15 mouse cellular contexts compared by ENCODE assay signal in genomic region chr2:37981562-37982403, GRCm38 (mm10).
DNase-seq lines count a peak whose midpoint lies in the region; ATAC-seq and TF ChIP-seq lines count a peak whose summit lies in the region.
"Had no signal": no experiment of that assay in that cellular context is flagged by ENCODE, and none has a peak within 500 bp of the region (broad histone marks: within the 10 kb centered on the region; RNA-seq: fewer than 3 reads in every experiment).

No protein-coding gene starts in this region.

- no peak overlapping the region for H3K4me3 ChIP-seq in hindbrain, embryonic 16.5 days (ENCODE audit: low read length)
- H3K4me3 ChIP-seq in hindbrain, embryonic 10.5 days, result no peak overlapping the region
- no peak overlapping the region for H3K4me3 ChIP-seq in hindbrain, postnatal 0 days (ENCODE audit: low read length)
- H3K4me3 ChIP-seq in kidney, embryonic 14.5 days (ENCODE audit: low read length), result no peak overlapping the region
- H3K4me3 ChIP-seq: heart, embryonic 12.5 days; neural tube, embryonic 13.5 days; stomach, embryonic 15.5 days had no signal

- no peak for DNase-seq in hindbrain, embryonic 10.5 days (ENCODE audit: low spot score)
- DNase-seq in ES-CJ7 (ENCODE audit: low read depth, low spot score), result peak; percentile 6
- peak; percentile 25 for DNase-seq in hindbrain, postnatal 0 days (ENCODE audit: low spot score)
- DNase-seq in splenic B cell, adult 2 months (ENCODE audit: low read depth, low spot score), result peak; percentile 67
- DNase-seq in urinary bladder, postnatal 10 days (ENCODE audit: low spot score), result no peak
- DNase-seq in gastrocnemius, adult 8-10 months (ENCODE audit: low spot score in 2 of 2), result no peak
- DNase-seq: adrenal gland, postnatal 25 days; cerebellum, postnatal 36 days; layer of hippocampus, postnatal 36 days had no signal

- peaks cover 3% of the 10 kb centered on the region; the same call in 1 of the 2 replicates for H3K4me1 ChIP-seq in hindbrain, embryonic 16.5 days (ENCODE audit: control insufficient read depth, insufficient read depth, low read depth, low read length)
- peaks cover 5% of the 10 kb centered on the region; the same call in 1 of the 2 replicates for H3K4me1 ChIP-seq in hindbrain, embryonic 10.5 days (replicated peaks)
- H3K4me1 ChIP-seq in hindbrain, postnatal 0 days (ENCODE audit: insufficient read depth, low read length), result no peaks in the 10 kb centered on the region
- peaks cover 3% of the 10 kb centered on the region; the same call in 1 of the 2 replicates for H3K4me1 ChIP-seq in kidney, embryonic 14.5 days (ENCODE audit: control insufficient read depth, insufficient read depth, low read length)
- H3K4me1 ChIP-seq: neural tube, embryonic 13.5 days; stomach, embryonic 15.5 days had no signal

- 0 out of 2 replicates have a peak, but pooled peaks have one; percentile 48 for ATAC-seq in hindbrain, embryonic 16.5 days
- no peak for ATAC-seq in hindbrain, postnatal 0 days
- no peak for ATAC-seq in kidney, embryonic 14.5 days (ENCODE audit: low FRiP score, low TSS enrichment)
- ATAC-seq: intestine, embryonic 16.5 days had no signal

- no peaks in the 10 kb centered on the region for H3K27me3 ChIP-seq in hindbrain, embryonic 16.5 days (replicated peaks; ENCODE audit: control insufficient read depth, insufficient read depth, low read length)
- no peaks in the 10 kb centered on the region for H3K27me3 ChIP-seq in hindbrain, embryonic 10.5 days (ENCODE audit: insufficient read depth, poor library complexity, severe bottlenecking)
- no peaks in the 10 kb centered on the region for H3K27me3 ChIP-seq in hindbrain, postnatal 0 days (ENCODE audit: insufficient read depth, low read length)
- H3K27me3 ChIP-seq in splenic B cell, adult 2 months (ENCODE audit: control insufficient read depth, insufficient read depth, low read length, poor library complexity, severe bottlenecking), result no peaks in the 10 kb centered on the region
- no peaks in the 10 kb centered on the region for H3K27me3 ChIP-seq in kidney, embryonic 14.5 days (ENCODE audit: control insufficient read depth, insufficient read depth, low read length)
- H3K27me3 ChIP-seq: heart, embryonic 12.5 days; neural tube, embryonic 13.5 days; stomach, embryonic 15.5 days had no signal

- H3K9ac ChIP-seq in hindbrain, embryonic 16.5 days (ENCODE audit: low read depth, low read length), result no peak overlapping the region
- H3K9ac ChIP-seq in hindbrain, postnatal 0 days (replicated peaks; ENCODE audit: low read length), result no peak overlapping the region
- H3K9ac ChIP-seq in kidney, embryonic 14.5 days (ENCODE audit: low read depth, low read length), result no peak overlapping the region
- H3K9ac ChIP-seq: heart, embryonic 12.5 days; neural tube, embryonic 13.5 days; stomach, embryonic 15.5 days had no signal

- WGBS in hindbrain, embryonic 16.5 days, result 68% methylated on average over 15 of the region's 15 CpGs
- 84% methylated on average over 15 of the region's 15 CpGs for WGBS in hindbrain, embryonic 10.5 days
- WGBS in hindbrain, postnatal 0 days, result 63% methylated on average over 15 of the region's 15 CpGs
- WGBS in kidney, embryonic 14.5 days, result 55% methylated on average over 15 of the region's 15 CpGs

- H3K4me2 ChIP-seq in hindbrain, embryonic 16.5 days (ENCODE audit: low read length), result no peak overlapping the region
- H3K4me2 ChIP-seq in hindbrain, postnatal 0 days (ENCODE audit: low read depth, low read length), result no peak overlapping the region
- H3K4me2 ChIP-seq in kidney, embryonic 14.5 days (replicated peaks; ENCODE audit: low read depth, low read length), result no peak overlapping the region
- H3K4me2 ChIP-seq: heart, embryonic 12.5 days; neural tube, embryonic 13.5 days; stomach, embryonic 15.5 days had no signal

- no peaks in the 10 kb centered on the region for H3K36me3 ChIP-seq in hindbrain, embryonic 16.5 days (ENCODE audit: control insufficient read depth, insufficient read depth, low read length)
- no peaks in the 10 kb centered on the region for H3K36me3 ChIP-seq in hindbrain, embryonic 10.5 days
- no peaks in the 10 kb centered on the region for H3K36me3 ChIP-seq in hindbrain, postnatal 0 days (ENCODE audit: insufficient read depth, low read length)
- H3K36me3 ChIP-seq in splenic B cell, adult 2 months (ENCODE audit: control insufficient read depth, insufficient read depth, low read length, poor library complexity, severe bottlenecking), result no peaks in the 10 kb centered on the region
- H3K36me3 ChIP-seq in kidney, embryonic 14.5 days (ENCODE audit: control insufficient read depth, insufficient read depth, low read length), result no peaks in the 10 kb centered on the region
- H3K36me3 ChIP-seq: heart, embryonic 12.5 days; stomach, embryonic 15.5 days had no signal

- no peak for TF ChIP-seq CTCF in hindbrain, postnatal 0 days (IDR thresholded peaks at IDR 0.05; ENCODE audit: low read depth)

- H3K27ac ChIP-seq in hindbrain, embryonic 16.5 days (ENCODE audit: low read depth, low read length), result no peak overlapping the region
- H3K27ac ChIP-seq in hindbrain, embryonic 10.5 days, result no peak overlapping the region
- no peak overlapping the region for H3K27ac ChIP-seq in hindbrain, postnatal 0 days
- no peak overlapping the region for H3K27ac ChIP-seq in kidney, embryonic 14.5 days (ENCODE audit: low read depth, low read length)
- H3K27ac ChIP-seq: neural tube, embryonic 13.5 days; stomach, embryonic 15.5 days had no signal

- H3K9me3 ChIP-seq in hindbrain, embryonic 16.5 days (ENCODE audit: control insufficient read depth, low read length), result no peaks in the 10 kb centered on the region
- H3K9me3 ChIP-seq in hindbrain, embryonic 10.5 days, result no peaks in the 10 kb centered on the region
- H3K9me3 ChIP-seq in hindbrain, postnatal 0 days (ENCODE audit: low read length), result no peaks in the 10 kb centered on the region
- no peaks in the 10 kb centered on the region for H3K9me3 ChIP-seq in kidney, embryonic 14.5 days (ENCODE audit: control insufficient read depth, low read length)
- H3K9me3 ChIP-seq: heart, embryonic 12.5 days; neural tube, embryonic 13.5 days; stomach, embryonic 15.5 days had no signal

Comparison
In these comparisons a context has a peak if more than half of its experiments do, and no peak if none do; other contexts are left out.
1. DNase-seq: peak in ES-CJ7 (single experiment), hindbrain, postnatal 0 days (single experiment) and splenic B cell, adult 2 months (single experiment); none in hindbrain, embryonic 10.5 days (single experiment), urinary bladder, postnatal 10 days (single experiment) and gastrocnemius, adult 8-10 months (0 of 2).